Mouse (Mus musculus) brain, embryonic 14.5 days (tissue): Measurements from ENCODE around the gene Ptcd2. TPM values are rescaled to one million over a fixed set of nuclear protein-coding genes. Genes with fewer than 3 reads are reported as not detected.

Experiments
- DNase-seq: peaks from one replicate; pipeline ENCODE4 v3.0.0-alpha.2; 2011; ENCODE audit warnings: low read depth
- CTCF ChIP-seq: fragments of 200-500 bp; IDR thresholded peaks from 2 replicates; pipeline ENCODE4 v1.5.1; 2012; ENCODE audit warnings: inconsistent platforms, mild to moderate bottlenecking, moderate library complexity, borderline replicate concordance; ENCODE audit not compliant: insufficient read depth, insufficient read length; ENCODE audit errors: extremely low read depth
- POLR2A ChIP-seq: fragments of 200-500 bp; IDR thresholded peaks from 2 replicates; pipeline ENCODE4 v1.6.1; 2012; ENCODE audit warnings: mild to moderate bottlenecking, inconsistent platforms, borderline replicate concordance; ENCODE audit not compliant: poor library complexity, insufficient read depth, insufficient read length, severe bottlenecking; ENCODE audit errors: extremely low read depth
- polyA plus RNA-seq: library from polyadenylated mRNA; depleted of rRNA; stranded (reverse); fragments of >200 nt; gene quantifications from 2 replicates; pipeline ENCODE4 v1.2.3, GENCODE M21; 2012

Ptcd2 gene
- polyA plus RNA-seq, 1 experiment, result 28.6 TPM

DNA sequence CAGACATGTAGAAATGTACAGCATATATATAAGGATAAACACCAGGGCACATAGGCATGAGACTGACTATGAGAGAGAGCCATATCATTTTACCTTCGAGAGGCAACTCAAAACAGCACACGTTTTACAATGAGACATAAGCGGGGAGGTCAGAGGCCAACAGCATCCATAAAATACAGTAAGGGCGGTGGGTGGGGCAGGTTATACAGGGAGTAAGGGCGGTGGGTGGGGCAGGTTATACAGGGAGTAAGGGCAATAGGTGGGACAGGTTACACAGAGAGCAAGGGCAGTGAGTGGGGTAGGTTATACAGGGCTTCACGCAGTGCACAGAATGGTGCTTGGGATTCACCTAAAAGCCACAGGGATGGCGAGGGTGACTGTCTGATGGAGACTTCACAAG, 24.1 kb downstream of the Ptcd2 start:
- TF ChIP-seq CTCF (no peak), POLR2A (no peak)
- DNase-seq, result no peak

GRCm38 (mm10) chr13:99317058-99317457, 27.4 kb downstream of the Ptcd2 start:
- TF ChIP-seq POLR2A (no peak), CTCF (peak; percentile 51; the same call in 1 of the 2 replicates)
- DNase-seq, result peak; percentile 63

GRCm38 (mm10) chr13:99316366-99316765, 28.1 kb downstream of the Ptcd2 start:
- no peak for DNase-seq
- TF ChIP-seq CTCF (no peak), POLR2A (no peak)

GRCm38 (mm10) chr13:99314657-99315181, 29.8 kb downstream of the Ptcd2 start:
- no peak for TF ChIP-seq CTCF
- no peak for TF ChIP-seq POLR2A
- DNase-seq, result no peak

DNA sequence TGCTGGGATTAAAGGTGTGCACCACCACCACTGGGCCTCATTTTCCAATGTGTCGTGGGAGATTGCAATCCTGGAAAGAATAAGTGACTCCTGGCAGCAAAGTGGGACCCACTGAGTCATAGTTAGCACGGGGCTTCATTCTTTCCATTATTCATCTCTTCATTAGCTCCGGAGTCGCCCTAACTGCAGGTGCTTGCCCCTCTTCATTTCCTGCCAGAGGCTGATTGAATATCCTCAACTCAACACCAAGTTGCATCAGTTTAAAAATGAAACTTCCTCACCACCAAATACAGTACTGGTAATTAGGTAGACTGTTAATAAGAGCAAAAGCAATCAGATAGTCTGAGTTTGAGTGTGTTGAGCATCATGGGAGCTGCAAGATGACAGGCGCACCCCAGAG, 30.4 kb downstream of the Ptcd2 start:
- no peak for DNase-seq
- TF ChIP-seq CTCF (no peak), POLR2A (no peak)

DNA sequence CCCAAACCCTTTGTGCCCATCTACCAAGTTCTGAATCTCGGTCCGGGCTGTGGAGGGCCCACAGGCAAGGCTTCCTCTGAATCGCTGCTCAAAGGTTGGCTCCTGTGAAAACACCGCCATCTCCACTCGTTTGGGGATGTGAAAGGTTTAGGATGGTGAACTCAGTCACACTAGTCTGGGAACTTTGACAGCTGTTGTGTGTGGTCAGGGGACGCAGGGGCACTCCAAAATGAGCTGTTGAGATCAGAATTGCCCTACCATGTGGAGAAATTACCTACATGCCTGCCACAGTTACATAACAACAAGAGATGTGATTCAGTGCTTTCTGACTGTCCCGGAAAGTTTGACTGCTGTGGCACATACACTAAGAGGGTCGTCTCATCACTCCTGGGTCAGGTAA, 36.1 kb downstream of the Ptcd2 start:
- no peak for TF ChIP-seq POLR2A
- no peak for TF ChIP-seq CTCF
- DNase-seq, result no peak

- no peak for TF ChIP-seq CTCF
- no peak for TF ChIP-seq POLR2A
- no peak for DNase-seq
Measured at GRCm38 (mm10) chr13:99307930-99308359, 36.6 kb downstream of the Ptcd2 start.

- TF ChIP-seq CTCF (no peak), POLR2A (no peak)
- DNase-seq, result no peak
Measured at GRCm38 (mm10) chr13:99306164-99306563, 38.3 kb downstream of the Ptcd2 start.

DNA sequence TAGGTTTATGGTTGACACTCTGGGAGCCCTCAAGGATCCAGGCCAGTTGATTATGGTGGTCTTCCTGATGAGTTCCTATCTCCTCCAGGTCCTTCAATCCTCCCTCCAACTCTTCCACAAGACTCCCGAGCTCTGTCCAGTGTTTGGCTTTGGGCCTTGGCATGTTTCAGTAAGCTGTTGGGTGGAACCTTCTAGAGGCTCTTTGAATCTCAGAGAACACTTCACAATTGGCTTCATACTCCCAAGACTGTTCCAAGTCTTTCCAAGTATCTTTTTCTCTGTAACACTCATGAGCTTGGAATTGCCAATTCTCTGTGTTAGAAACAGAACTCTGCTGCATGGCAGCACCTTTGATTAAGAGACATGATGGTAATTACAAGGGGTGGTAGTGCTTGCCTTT, 39.3 kb downstream of the Ptcd2 start:
- TF ChIP-seq POLR2A (no peak), CTCF (no peak)
- DNase-seq, result no peak

GRCm38 (mm10) chr13:99304365-99304764, 40.1 kb downstream of the Ptcd2 start:
- TF ChIP-seq CTCF (no peak), POLR2A (no peak)
- no peak for DNase-seq

DNA sequence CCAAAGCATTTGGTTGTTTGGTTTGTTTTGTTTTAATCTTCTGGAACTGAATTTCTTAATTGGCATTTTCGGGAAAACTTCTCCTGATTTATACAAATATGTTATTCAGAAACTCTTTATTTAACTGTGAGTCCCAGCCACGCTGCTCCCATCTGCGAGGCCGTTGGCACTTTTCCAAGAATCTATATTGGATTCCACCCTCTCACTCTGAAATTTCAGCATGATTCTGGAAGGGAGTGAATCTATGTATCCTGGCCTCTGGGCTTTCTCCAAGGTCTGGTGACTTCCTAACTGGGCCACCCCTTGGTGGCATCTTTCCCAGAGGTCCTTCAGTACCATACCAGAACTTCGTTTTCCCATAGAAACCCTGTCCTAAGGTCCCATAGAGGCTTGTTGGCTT, 40.7 kb downstream of the Ptcd2 start:
- TF ChIP-seq CTCF (no peak), POLR2A (no peak)
- peak; percentile 62 for DNase-seq

GRCm38 (mm10) chr13:99299921-99300320, 44.6 kb downstream of the Ptcd2 start:
- no peak for DNase-seq
- no peak for TF ChIP-seq POLR2A
- no peak for TF ChIP-seq CTCF
